Mouse (Mus musculus): ENCODE data around the gene Ywhag.

The Ywhag gene

DNA sequence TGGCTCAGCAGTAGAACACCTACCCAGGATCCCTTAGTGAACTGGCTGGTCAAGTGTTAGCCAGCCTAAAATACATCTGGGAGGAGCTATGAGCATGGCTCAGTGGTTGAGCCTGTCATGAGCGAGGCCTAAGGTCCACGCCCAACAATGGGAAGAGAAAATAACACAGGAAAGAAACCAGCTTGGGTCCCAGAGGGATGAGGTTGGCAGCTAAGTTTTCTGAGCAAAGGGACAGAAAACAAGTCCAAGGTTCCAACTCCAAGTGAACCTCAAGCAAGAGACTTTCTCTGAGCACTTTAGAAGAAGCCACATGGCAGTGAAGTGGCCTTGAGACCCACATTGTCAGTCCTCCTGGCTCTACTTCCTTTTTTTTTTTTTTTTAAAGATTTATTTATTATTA is 17.2 kb upstream of the Ywhag start:
- DNase-seq (ENCODE audit: low read depth, low spot score), result no peak

DNA sequence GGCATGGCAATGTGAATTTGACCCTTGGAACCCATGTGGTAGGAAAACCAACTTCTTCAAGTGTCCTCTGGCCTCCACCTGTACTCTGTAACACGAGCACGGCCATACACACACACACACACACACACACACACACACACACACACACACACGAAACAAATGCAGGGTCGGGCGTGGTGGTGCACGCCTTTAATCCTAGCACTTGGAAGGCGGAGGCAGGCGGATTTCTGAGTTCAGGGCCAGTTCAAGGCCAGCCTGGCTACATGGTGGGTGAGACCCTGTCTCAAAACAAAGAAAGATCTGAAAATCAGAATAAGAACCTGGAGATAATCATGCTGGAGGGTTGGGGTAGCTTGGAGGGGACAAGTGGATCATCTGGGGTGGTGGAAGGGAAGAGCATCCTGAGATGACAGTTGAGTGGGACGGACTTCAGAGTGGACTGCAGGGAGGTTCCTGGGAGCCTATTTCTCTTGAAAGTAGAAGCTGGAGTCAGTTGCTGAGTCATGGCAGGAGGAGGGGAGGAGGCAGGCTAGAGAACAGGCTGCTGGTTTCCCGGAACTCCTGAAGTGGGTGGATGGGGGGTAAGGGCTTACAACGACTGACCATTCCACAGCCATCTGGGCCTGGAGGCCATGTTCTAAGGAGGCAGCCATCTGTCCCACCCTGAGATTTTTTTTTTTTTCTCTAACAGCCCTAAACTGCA is 16.4 kb upstream of the Ywhag start:
- DNase-seq (ENCODE audit: low read depth, low spot score), result no peak

DNA sequence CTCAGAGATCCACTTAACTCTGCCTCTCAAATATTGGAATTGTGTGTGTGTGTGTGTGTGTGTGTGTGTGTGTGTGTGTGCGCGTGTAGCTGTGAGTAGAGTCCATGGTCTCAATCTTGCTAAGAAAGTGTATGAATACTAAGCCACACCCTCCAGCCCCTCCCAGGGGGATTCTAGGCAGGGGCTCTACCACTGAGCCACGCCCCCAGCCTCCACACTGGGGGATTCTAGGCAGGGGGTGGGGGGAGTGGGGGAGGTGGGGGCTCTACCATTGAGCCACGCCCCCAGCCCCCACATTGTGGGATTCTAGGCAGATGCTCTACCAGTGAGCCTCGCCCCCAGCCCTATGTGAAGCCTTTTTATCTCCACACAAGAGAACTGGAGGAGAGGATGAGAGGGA is 12.2 kb upstream of the Ywhag start:
- no peak for DNase-seq (ENCODE audit: low read depth, low spot score)

DNA sequence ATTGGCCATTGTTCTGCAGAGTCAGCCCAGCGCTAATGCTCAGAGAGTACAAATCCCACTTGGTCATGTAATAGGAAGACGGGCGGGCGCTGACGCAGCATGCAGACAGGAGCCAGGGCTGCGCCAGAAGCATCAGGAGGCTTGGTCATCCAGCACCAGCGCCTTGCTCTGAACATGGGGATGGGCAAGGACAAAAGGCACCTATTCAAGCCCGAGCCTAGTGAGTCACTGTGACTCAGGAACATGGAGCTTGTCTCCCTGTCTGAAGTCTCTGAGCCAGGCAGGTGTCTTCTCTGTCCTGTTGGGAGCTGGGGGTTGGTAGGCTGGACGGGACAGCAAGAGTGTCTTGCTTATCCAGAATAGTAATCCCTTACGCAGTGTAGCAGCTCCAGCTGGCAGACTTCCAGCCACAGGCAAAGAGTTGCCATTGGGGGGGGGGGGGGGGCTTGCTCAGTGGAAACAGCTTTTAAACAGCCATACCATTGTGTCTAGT is 11.5 kb upstream of the Ywhag start:
- DNase-seq (ENCODE audit: low read depth, low spot score), result no peak

DNA sequence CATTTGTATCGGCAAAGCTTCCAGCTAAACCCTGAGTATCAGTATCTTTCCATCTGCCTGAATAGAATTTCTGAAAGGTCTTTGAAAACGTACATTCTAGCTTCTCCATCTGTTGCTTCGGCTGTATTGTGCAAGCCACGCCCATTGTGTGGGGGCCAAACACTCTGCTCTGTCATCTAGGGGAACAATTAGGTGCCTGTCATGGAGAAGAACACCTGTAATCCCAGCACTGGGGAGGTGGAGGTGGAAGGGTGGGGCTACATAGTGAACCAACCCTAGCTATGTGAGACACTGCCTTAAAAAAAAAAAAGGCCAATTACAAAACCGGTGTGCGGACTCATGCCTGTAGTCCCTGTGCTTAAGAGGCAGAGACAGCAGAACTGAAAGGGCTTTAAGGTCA is 8.3 kb upstream of the Ywhag start:
- no peak for DNase-seq (ENCODE audit: low read depth, low spot score)

DNA sequence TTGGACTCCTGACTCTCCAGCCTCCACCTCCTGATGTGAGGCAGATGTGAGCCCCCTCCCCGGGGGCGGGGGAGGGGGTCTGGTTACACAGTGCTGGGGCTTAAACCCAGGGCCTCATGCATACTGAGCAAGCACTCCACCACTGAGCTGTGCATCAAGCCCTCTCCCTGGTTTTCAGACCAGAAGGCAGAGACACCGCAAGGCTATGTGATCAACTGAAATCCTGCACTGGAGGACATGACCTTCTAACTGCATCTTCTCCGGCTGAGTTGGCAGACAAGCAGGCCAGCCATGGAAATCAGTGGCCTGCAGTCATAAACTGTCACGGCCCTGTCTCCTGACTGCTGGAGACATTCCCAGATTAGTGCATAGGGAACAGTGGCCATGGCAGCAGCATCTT is 6.2 kb upstream of the Ywhag start:
- no peak for DNase-seq (ENCODE audit: low read depth, low spot score)

DNA sequence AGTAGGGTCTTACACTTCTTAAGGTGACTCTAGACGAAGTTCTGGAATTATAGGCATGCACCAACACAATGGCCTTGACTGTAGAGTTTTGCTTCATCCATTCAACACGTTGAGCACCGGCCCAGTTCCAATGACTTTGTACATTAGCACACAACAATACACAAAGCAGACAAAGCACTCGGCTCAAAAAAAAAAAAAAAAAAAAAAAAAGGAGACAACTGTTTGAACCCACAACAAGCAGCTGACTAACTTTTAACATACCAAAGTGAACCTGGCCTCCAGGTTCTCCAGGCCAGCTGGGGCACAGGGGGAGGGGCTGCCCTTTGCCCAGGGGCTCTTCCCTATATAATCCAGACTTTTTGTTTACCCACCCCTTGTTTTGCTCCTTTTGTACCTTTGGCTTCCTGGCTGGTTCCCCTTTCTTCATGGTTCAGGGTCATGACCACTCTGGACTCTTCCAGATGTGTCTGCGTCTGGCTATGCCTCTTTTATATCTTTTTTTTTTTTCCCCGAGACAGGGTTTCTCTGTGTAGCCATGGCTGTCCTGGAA is 1.3 kb upstream of the Ywhag start:
- DNase-seq (ENCODE audit: low read depth, low spot score), result no peak

DNA sequence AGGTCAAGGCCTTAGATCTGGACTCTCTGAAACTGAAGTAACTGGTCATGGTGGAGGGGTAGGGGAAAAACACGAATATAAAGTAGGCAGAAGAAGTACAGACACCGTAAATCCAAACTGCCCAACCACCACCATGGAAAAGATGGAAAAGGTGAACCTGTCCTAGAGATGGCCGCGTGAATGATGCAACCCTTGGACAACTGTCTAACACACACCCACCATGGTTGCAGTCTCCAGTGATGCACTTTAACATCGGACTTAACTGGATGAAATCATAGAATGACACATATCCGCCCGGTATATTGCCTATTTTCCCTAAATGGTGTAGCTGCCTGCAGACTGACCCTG is 734 bp upstream of the Ywhag start:
- DNase-seq (ENCODE audit: low read depth, low spot score), result no peak

DNA sequence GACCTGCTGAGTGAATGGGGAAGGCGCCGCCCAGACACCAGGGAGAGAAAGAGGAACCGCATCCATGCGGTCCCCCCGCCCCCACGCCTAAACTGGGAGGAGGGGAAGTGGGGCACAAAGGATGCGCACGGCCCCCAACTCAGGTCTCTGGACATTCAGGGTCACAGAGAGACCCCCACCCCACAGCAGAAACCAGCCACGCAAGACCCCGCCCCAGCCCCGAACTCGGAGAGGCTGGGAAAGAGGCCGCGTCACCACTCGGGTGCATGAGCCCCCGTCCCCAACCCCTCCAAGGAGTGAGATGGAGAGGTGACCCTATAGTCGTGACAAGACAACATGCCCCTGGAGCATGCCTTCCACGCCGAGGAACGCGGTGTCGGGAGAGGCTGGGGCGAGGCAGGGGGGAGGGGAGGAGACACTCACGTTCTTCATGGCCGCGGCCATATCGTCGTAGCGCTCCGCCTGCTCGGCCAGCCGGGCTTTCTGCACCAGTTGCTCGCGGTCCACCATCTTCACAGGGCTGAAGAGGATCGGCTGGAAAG is 445 bp downstream of the Ywhag start:
- no peak for DNase-seq (ENCODE audit: low read depth, low spot score)

DNA sequence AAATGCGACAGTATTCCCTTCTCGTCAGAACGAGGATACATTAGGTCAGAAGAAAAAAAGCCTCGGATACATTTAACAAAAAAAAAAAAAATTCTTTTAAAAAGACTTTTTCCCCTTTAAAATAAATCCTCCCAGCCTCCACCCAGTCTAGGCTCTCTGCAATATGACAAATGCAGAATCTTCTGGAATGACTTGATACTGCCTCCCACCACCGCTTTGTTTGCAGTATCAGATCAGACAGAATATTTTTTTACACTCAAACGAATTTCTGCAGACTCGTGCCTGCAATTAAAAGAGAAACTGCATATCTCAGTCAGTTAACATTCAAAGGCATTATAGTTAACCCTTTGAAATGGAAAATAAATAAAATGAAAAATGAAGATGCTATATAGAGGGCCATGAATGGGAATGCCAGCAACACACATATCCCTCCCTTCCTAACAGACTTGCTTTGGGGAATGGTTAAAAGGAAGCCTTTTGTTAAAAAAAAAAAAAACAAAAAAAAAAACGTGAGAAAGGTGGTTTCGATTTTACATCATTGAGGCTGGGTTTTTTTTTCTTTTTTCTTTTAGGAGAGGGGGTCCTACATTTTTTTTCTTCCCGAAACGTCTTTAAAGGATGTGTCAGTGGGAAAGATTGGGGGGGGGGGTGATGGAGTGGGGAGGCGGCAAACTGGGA is 1.1 kb downstream of the Ywhag start:
- DNase-seq (ENCODE audit: low read depth, low spot score), result peak; percentile 32

DNA sequence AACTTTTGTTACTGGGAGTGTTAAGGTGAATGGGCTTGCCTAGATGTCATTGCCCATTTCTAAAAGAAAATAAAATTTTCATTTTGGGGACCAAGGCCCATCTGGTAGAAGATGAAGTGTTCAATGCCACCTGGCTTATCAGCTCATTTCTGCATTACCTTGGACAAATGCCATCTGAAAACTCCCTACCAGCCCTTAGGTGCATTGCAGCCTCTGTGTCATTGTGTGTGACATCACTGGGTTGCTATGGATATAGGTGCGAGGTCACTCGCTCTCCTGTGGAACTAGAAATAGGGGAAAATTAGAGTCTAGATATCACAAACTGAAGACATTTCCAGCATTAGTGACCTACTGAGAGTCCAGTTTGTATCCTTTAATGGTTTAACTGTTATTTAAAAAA is 2.1 kb downstream of the Ywhag start:
- peak; percentile 38 for DNase-seq (ENCODE audit: low read depth, low spot score)

DNA sequence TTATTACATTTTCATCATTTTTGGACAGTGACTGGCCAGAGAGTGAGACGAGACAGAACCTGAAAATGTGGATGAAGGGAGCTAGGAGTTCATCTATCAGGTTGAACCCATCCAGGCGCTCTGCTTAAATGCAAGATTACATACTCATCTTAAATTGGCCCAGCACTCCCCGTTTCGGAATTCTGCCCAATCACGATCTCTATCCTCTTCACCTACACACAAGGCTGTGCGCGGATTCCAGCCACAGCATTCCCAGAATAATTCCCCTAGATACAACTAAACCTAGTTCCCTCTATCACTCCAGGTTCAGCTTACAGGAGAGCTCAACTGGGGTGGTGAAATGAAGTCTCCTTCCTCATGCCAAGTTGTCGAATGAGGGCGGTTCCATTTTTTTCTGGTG is 2.9 kb downstream of the Ywhag start:
- no peak for DNase-seq (ENCODE audit: low read depth, low spot score)

DNA sequence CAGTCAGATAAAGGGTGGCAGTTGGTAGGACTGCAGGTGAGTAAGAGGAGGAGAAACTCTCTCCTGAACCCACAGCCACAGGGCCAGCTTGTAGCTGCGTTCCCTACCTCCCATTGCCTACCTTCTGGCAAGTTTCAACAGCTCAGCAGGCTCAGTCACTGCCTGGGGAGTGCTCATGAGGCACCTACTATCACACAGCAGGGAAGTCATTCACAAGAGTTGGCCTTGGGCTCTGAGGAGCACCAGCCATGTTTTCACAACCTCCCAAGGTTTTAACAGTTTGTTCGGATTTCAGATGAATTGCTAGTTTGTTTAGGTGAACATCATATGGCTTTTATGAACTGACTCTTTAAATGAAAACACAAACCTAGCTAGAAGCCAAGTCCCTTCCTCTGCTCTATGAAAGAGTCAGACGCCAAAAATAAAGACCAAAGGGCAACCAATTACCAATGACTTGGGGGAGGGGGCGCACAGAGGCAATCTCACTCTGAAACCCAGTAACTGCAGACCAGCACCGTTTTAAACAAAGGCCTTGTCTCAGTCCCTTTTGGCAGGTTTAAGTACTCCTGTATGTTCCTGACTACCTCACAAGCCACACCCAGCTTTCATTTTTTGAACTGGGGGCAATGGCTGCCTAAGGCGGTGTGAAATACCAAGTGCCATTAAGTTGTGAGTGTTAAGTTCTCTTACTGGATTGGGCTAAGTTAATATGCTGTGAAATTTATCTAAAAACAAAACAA is 4.6 kb downstream of the Ywhag start:
- DNase-seq (ENCODE audit: low read depth, low spot score), result no peak

DNA sequence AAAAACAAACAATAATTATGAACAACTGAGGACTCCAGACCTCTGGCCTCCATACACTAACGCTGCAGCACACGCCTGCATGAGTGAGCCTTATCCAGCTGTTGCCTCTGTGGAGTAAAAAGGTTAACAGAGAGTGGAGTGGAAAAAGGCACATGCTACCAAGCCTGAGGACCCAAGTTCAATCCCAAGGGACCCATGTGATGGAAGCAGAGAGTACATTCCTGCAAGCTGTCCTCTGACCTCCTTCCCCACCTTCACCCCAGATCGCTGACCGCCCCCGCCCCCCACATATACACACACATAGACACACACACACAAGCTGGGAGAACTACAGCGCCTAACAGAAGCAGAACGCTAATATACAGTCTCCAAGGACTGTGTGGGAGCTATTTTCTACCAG is 10.5 kb downstream of the Ywhag start:
- no peak for DNase-seq (ENCODE audit: low read depth, low spot score)

DNA sequence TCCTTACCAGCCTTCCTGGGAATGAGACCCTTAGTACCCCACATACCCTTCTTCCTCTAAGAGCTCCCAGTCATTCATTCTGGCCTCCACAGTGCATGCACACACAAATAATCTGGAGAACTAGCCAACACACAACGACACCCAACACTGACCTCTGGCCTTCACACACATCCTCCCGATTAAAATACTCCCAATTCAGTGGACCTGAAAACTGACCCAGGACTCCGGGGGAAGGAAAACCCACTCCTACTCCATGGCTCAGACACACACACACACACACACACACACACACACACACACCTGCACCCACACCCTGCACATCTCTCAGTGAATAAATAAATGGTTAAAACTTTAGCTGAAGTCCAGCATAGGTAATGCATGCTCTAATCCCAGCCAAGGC is 14.5 kb downstream of the Ywhag start:
- no peak for DNase-seq (ENCODE audit: low read depth, low spot score)

DNA sequence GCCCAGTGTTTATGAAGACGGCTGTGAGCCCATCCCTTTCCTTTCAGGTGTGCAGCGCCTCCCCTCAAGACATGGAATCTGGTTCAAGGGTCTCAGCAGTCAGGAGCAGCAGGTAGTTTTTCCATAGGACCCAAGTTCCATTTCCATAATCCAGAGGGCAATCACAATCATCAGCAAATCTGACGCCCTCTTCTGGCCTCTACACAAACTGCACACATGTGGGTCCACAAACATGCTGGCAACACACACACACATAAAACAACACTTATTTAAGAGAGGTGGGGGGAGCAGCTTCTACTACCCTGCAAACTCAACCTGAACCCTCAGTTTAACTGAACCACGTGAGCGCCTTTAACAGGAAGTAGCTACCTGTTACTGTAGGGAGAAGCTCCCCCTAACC is 15.8 kb downstream of the Ywhag start:
- DNase-seq (ENCODE audit: low read depth, low spot score), result no peak

DNA sequence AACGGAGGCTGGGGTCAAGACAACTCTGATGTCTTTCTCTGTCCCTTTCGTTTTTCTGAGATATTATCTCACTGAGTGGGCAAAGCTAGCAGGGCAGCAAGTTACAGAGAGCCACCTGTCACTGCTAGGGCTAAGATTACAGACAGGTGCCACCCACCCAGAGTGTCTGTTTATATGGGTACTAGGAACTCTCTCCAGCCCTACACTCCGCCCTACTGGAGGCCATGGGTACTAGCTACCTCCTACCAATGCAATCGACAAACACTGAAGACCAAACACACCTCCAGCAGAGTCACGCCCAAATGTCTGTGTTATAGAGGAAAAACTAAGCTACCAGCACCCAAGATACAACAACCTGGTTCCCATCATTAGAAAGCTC is 16.4 kb downstream of the Ywhag start:
- DNase-seq (ENCODE audit: low read depth, low spot score), result no peak

DNA sequence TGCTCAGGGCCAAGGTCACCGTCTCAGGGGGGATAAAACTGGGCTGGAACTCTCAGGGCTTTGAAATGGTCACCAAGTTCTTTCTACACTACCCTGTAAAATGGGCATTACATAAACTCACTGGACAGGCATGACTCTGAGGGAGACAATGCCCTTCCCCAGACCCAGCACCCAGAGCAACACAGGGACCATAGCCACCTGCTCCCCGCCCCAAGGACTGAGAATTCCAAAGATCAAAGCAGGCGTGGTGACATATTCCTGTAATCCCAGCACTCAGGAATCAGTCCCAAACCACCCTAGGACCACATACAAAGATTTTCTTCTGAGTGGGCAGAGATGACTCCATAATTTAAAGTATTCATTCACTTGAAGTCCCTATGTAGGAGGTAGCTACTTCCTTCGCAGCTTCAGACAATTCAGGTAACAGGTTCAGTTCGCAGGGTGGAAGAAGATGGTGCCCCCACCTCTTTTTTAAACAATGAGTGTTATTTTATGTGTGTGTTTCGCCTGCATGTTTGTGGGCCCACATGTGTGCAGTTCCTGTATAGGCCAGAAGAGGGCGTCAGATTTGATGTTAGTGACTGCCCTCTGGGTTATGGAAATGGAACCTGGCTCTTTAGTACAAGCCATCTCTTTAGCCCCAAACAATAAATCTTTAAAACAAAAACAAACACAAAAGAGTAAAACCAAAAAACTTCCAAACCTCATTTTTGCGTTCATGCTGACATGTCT is 16.9 kb downstream of the Ywhag start:
- DNase-seq (ENCODE audit: low read depth, low spot score), result no peak

DNA sequence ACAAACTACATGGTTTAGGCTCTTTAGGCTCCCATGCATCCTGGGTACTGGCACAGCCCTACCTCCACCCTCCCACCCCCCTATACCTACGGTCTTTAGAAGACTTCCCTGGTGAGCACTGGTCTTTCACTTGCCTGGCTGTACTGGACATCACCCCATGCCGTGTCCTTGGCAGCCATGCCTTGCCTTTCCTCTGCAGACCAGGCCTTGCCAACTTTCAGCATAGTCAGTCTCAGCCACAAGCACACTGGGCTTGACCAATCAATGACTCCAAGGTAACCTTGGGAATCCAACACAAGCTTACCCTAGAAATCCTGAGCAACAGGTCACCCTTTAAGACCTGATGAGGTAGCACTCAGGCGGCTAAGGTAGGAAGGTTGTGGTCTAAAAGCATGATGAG is 17.8 kb downstream of the Ywhag start:
- no peak for DNase-seq (ENCODE audit: low read depth, low spot score)

DNA sequence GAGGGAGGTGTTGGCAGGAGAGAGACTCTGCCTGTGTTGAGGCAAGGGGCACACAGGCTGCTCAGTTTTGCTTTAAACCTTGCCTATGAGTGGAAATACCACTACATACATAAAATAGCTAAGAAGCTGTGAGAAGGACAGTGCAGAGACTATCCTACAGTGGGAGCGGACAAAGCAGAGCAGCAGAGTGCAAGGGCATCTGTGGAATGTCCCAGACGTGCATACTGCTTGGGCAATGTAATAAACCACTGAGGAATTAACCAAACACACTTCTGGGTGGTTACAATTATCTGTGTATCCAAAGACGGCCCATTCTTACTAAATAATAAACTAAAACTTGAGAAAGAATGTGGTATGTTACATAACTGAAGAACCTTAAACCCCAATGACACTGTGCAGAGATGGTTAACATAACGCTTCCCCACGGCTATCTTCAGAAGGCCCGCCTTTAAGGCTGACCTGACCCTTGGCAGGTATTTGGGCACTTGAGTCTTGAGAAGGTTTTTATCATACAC is 18.3 kb downstream of the Ywhag start:
- DNase-seq (ENCODE audit: low read depth, low spot score), result no peak

DNA sequence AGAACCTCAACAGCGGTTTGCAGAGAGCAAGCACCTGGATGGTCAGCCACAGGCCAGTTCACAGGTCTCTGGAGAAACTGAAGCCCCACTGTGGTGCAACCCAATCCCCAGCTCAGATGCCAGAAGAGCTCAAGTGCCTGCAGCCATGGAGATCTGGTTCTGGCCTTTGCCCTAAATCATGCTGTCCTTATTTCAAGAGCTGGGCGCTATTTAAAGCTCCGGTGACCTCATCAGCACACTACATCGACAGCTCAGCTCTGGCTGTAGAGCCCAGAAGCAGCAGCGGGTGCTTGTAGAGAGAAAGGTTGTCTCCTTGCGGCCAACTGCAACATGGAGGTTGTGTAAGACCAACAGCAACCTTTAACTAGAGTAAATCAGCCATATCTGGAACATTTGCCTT is 20.3 kb downstream of the Ywhag start:
- DNase-seq (ENCODE audit: low read depth, low spot score), result no peak
